ENCODE assay signal across 10 mouse cellular contexts in the genomic region with DNA sequence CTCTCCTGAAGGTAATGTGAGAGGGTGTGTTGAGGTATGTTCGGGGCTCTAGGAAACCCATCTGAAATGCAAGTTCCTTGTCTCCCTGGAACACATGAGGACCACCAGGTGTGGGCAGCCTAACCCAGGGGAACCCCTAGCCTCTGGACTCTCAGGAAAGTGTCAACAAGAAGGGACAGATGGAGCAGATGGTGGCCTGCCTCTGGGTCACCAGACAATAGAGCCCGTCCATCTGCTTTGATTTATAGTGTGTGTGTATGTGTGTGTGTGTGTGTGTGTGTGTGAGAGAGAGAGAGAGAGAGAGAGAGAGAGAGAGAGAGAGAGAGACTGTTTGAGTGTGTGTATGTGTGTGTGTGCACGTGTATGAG. TPM values are rescaled to one million over a fixed set of nuclear protein-coding genes. Genes with fewer than 3 reads are reported as not detected.
DNase-seq lines count a peak whose midpoint lies in the region; ATAC-seq lines count a peak whose summit lies in the region.
"Had no signal": no experiment of that assay in that cellular context is flagged by ENCODE, and none has a peak within 500 bp of the region (broad histone marks: within the 10 kb centered on the region; RNA-seq: fewer than 3 reads in every experiment).

No protein-coding gene starts in this region.

- peak overlapping the region; percentile 84; the same call in 1 of the 2 replicates for H3K27ac ChIP-seq in kidney, embryonic 14.5 days (ENCODE audit: low read depth, low read length)
- peak overlapping the region; percentile 59 for H3K27ac ChIP-seq in brown adipose tissue, adult 24 weeks (replicated peaks; ENCODE audit: low read depth, low read length)
- H3K27ac ChIP-seq in limb, embryonic 13.5 days = peak overlapping the region; percentile 93

- H3K36me3 ChIP-seq in kidney, embryonic 14.5 days (ENCODE audit: control insufficient read depth, insufficient read depth, low read length) = no peaks in the 10 kb centered on the region
- H3K36me3 ChIP-seq in limb, embryonic 13.5 days = no peaks in the 10 kb centered on the region
- H3K36me3 ChIP-seq: midbrain, embryonic 12.5 days had no signal

- no peak overlapping the region for H3K4me3 ChIP-seq in kidney, embryonic 14.5 days (ENCODE audit: low read length)
- no peak overlapping the region for H3K4me3 ChIP-seq in brown adipose tissue, adult 24 weeks (ENCODE audit: insufficient read depth, low read depth, low read length)
- no peak overlapping the region for H3K4me3 ChIP-seq in limb, embryonic 13.5 days
- H3K4me3 ChIP-seq: erythroblast, embryonic 14.5 days; midbrain, embryonic 12.5 days had no signal

- peaks cover 11% of the 10 kb centered on the region; the same call in 1 of the 2 replicates for H3K4me1 ChIP-seq in kidney, embryonic 14.5 days (ENCODE audit: control insufficient read depth, insufficient read depth, low read length)
- H3K4me1 ChIP-seq in brown adipose tissue, adult 24 weeks (ENCODE audit: control insufficient read depth, insufficient read depth, insufficient read length, low read length) = peaks cover 10% of the 10 kb centered on the region
- peaks cover 33% of the 10 kb centered on the region for H3K4me1 ChIP-seq in limb, embryonic 13.5 days

- H3K9me3 ChIP-seq in kidney, embryonic 14.5 days (ENCODE audit: control insufficient read depth, low read length) = no peaks in the 10 kb centered on the region
- H3K9me3 ChIP-seq in limb, embryonic 13.5 days = no peaks in the 10 kb centered on the region
- H3K9me3 ChIP-seq: midbrain, embryonic 12.5 days had no signal

- WGBS in kidney, embryonic 14.5 days = 59% methylated on average over 3 of the region's 3 CpGs
- 75% methylated on average over 3 of the region's 3 CpGs for WGBS in limb, embryonic 13.5 days

- ATAC-seq in kidney, embryonic 14.5 days (ENCODE audit: low FRiP score, low TSS enrichment) = no peak
- ATAC-seq in limb, embryonic 13.5 days (ENCODE audit: low FRiP score, low read depth) = no peak

- no peaks in the 10 kb centered on the region for H3K27me3 ChIP-seq in kidney, embryonic 14.5 days (ENCODE audit: control insufficient read depth, insufficient read depth, low read length)
- H3K27me3 ChIP-seq in limb, embryonic 13.5 days = no peaks in the 10 kb centered on the region
- H3K27me3 ChIP-seq: midbrain, embryonic 12.5 days had no signal

- H3K4me2 ChIP-seq in kidney, embryonic 14.5 days (replicated peaks; ENCODE audit: low read depth, low read length) = no peak overlapping the region
- H3K4me2 ChIP-seq in limb, embryonic 13.5 days (replicated peaks) = no peak overlapping the region
- H3K4me2 ChIP-seq: midbrain, embryonic 12.5 days had no signal

- no peak overlapping the region for H3K9ac ChIP-seq in kidney, embryonic 14.5 days (ENCODE audit: low read depth, low read length)
- no peak overlapping the region for H3K9ac ChIP-seq in limb, embryonic 13.5 days
- H3K9ac ChIP-seq: midbrain, embryonic 12.5 days had no signal

- DNase-seq in kidney, postnatal 25 days = no peak
- peak; percentile 38 for DNase-seq in embryo, embryonic 11 days
- DNase-seq in urinary bladder, postnatal 25 days (ENCODE audit: low spot score) = no peak
- no peak for DNase-seq in layer of hippocampus, adult 8-10 months (ENCODE audit: low spot score in 2 of 2)
- DNase-seq: spleen, adult 18-20 months had no signal

RNA-seq across cellular contexts. Expression of gene Tomm20, which starts 58.0 kb away (rescaled TPM):
- 262 and 292 TPM in 2 replicates for polyA plus RNA-seq in kidney, embryonic 14.5 days (2014; fragmentation: Nextera tagmentation; extraction: Ambion mirVana)
- polyA plus RNA-seq in brown adipose tissue, adult 24 weeks (2012; ENCODE audit: insufficient read depth, insufficient read length, missing spikeins) = 149 and 242 TPM in 2 replicates
- polyA plus RNA-seq in limb, embryonic 13.5 days (2015; fragmentation: Nextera tagmentation; extraction: Ambion mirVana) = 208 and 214 TPM in 2 replicates
- 100 to 1,000 TPM; 187 to 204 (median 195) TPM for total RNA-seq in layer of hippocampus, adult 8-10 months (2022)
